Mouse (Mus musculus) left cerebral cortex, postnatal 4 days (tissue): ENCODE measurements around the gene Gm10801. TPM values are rescaled to one million over a fixed set of nuclear protein-coding genes. Genes with fewer than 3 reads are reported as not detected.
"Not testable (repeated sequence)": the region's sequence is repeated elsewhere in the genome, so short reads cannot be mapped to it uniquely, and the experiment has no call there.

Experiments
- DNase-seq: peaks from one replicate; pipeline ENCODE4 v3.0.0-alpha.2; 2022
- intact Hi-C: fragments of 180-260 bp; cut with DNase I; formaldehyde crosslinking; loops from one replicate; pipeline ENCODE4 v1.15.1; 2025
- total RNA-seq, 2 experiments: library from RNA; stranded (reverse); gene quantifications; 2 replicates each; pipeline ENCODE4 v1.2.3; 2021

Gene Gm10801
- 1 to 10 TPM; 3.8 to 4.4 TPM for total RNA-seq

GRCm38 (mm10) chr2:98661937-98662336 is at the start of gene Gm10801:
Gene Gm10801, plus strand, starts transcription at chr2:98662237.
- intact Hi-C loops, DNase-seq: not testable (repeated sequence)

DNA sequence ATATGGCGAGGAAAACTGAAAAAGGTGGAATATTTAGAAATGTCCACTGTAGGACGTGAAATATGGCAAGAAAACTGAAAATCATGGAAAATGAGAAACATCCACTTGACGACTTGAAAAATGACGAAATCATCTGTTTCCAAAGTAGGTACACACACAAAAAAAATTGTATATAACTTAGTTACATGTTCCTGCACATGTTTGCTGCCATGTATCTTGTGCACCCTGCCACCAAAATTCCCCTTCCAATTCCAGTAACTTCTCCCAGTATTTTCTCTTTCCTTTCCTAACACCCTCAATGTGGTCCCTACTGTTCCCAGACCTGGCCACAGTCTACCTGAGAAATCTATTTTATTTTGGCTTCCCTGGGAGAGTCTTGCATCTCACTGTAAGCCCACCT is 5.2 kb downstream of the Gm10801 start, which contains the start of gene Gm10800:
Gene Gm10800 (minus strand): TSS at position 101 of the 400 bp plus-strand sequence.
- DNase-seq, intact Hi-C loops: not testable (repeated sequence)

DNA sequence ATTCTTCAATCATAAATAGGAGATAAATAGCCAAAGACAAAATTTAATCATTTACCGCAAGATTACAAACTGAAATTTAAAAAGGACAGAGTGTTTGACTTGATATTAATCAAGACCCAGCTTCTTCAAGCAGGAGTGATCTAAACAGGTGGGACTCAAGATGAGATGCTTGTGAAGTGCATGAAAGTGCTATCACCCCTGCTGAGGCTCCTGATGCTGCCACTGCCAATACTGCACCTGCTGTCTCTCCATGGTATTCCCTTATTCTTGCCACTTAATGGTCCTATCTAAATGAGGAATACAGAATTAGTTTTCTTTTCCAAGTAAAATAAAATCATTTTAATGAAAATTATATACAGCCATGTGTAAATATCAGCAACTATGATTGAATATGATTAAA is 35.5 kb downstream of the Gm10801 start:
- DNase-seq, result peak; percentile 53
- intact Hi-C loops, result no loop called here

Other genes with a start within 250 kb of the Gm10801 start
- gene Gm10800, start 5.1 kb downstream of the Gm10801 start, total RNA-seq, result 1 to 10 TPM; 4.8 to 6.9 TPM